Mouse (Mus musculus): Measurements from ENCODE around the gene Ly6g6e. TPM values are rescaled to one million over a fixed set of nuclear protein-coding genes. Genes with fewer than 3 reads are reported as not detected.

The Ly6g6e gene
- polyA plus RNA-seq, 1 experiment from 2014 or later = 0.19 TPM

- Histone ChIP-seq H3K9me3 (ENCODE audit: low read length) (no peaks in the 10 kb centered on the region), H3K4me3 (ENCODE audit: low read depth, low read length) (no peak overlapping the region), H3K4me2 (ENCODE audit: low read depth, low read length) (no peak overlapping the region), H3K27me3 (ENCODE audit: insufficient read depth, low read length) (no peaks in the 10 kb centered on the region), H3K27ac (ENCODE audit: low read depth) (no peak overlapping the region), H3K4me1 (ENCODE audit: insufficient read depth) (peaks cover 13% of the 10 kb centered on the region), H3K36me3 (replicated peaks; ENCODE audit: insufficient read depth, low read length) (peaks cover 20% of the 10 kb centered on the region), H3K9ac (replicated peaks) (no peak overlapping the region)
- TF ChIP-seq CTCF (IDR thresholded peaks at IDR 0.05; ENCODE audit: low read depth) (peak; percentile 41; the same call in 1 of the 2 replicates), EP300 (IDR thresholded peaks at IDR 0.05; ENCODE audit: low read depth) (no peak)
- no peak for DNase-seq
- no peak for ATAC-seq
- WGBS (ENCODE audit: insufficient replicate concordance) = 47% methylated on average over 2 of the region's 2 CpGs
Observed at GRCm38 (mm10) chr17:35088151-35088550, 11.4 kb downstream of the Ly6g6e start.

DNA sequence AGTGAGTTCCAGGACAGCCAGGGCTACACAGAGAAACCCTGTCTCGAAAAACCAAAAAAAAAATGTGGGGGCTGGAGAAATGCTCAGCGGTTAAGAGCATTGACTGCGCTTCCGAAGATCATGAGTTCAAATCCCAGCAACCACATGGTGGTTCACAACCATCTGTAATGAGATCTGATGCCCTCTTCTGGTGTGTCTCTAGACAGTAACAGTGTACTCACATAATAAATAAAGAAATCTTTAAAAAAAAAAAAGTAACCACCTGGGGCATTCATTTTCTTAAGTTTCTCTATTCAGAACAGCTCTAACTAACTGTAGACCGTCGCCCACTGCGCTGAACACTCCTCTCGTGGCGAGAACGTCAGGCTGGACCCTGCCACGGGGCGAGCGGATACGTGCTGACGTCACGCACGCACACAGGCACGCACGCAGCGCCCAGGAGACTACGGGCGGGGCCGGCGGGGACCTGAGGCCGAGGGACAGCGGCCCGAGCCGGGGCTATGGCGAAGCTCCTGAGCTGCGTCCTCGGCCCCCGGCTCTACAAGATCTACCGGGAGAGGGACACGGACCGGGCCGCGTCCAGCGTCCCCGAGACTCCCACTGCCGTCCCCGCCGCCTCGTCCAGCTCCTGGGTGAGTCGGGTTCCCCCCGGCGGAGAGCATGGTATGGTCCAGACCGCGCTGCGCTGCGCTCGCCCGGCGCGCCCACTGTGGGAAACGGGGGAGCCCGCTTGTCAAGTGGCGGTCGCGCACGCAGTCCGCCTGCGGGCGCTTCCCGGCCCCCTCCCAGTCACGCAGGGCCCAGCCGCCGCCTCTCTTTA lies 12.3 kb downstream of the Ly6g6e start, which contains the start of gene Abhd16a:
TSS of gene Abhd16a (plus strand) at position 439 of the 820 bp plus-strand sequence.
- WGBS (ENCODE audit: insufficient replicate concordance) = 2% methylated on average over 66 of the region's 67 CpGs
- Histone ChIP-seq H3K27me3 (ENCODE audit: insufficient read depth, low read length) (no peaks in the 10 kb centered on the region), H3K9me3 (ENCODE audit: low read length) (no peaks in the 10 kb centered on the region), H3K4me3 (ENCODE audit: low read depth, low read length) (peak within 1 kb of the TSS; percentile 73), H3K36me3 (replicated peaks; ENCODE audit: insufficient read depth, low read length) (peaks cover 23% of the 10 kb centered on the region), H3K9ac (replicated peaks) (peak within 1 kb of the TSS; percentile 90), H3K4me1 (ENCODE audit: insufficient read depth) (peaks cover 13% of the 10 kb centered on the region), H3K27ac (ENCODE audit: low read depth) (peak within 1 kb of the TSS; percentile 96), H3K4me2 (ENCODE audit: low read depth, low read length) (peak within 1 kb of the TSS; percentile 87)
- ATAC-seq (peak; percentile 99), DNase-seq (peak; percentile 95)
- no peak; the same call in 1 of the 2 replicates for TF ChIP-seq EP300 (IDR thresholded peaks at IDR 0.05; ENCODE audit: low read depth)
- TF ChIP-seq CTCF (IDR thresholded peaks at IDR 0.05; ENCODE audit: low read depth) = peak; percentile 27; the same call in 1 of the 2 replicates

- peaks cover 30% of the 10 kb centered on the region for H3K36me3 ChIP-seq (replicated peaks; ENCODE audit: insufficient read depth, low read length)
- H3K27ac ChIP-seq (ENCODE audit: low read depth) = peak overlapping the region; percentile 96
- no peaks in the 10 kb centered on the region for H3K27me3 ChIP-seq (ENCODE audit: insufficient read depth, low read length)
- ATAC-seq (peak; percentile 41), DNase-seq (peak; percentile 51)
- H3K4me3 ChIP-seq (ENCODE audit: low read depth, low read length) = peak overlapping the region; percentile 73
- peak overlapping the region; percentile 87 for H3K4me2 ChIP-seq (ENCODE audit: low read depth, low read length)
- H3K4me1 ChIP-seq (ENCODE audit: insufficient read depth) = peaks cover 13% of the 10 kb centered on the region
- WGBS (ENCODE audit: insufficient replicate concordance) = 56% methylated on average over 8 of the region's 8 CpGs
- H3K9me3 ChIP-seq (ENCODE audit: low read length) = no peaks in the 10 kb centered on the region
- peak overlapping the region; percentile 90 for H3K9ac ChIP-seq (replicated peaks)
- no peak for TF ChIP-seq CTCF (IDR thresholded peaks at IDR 0.05; ENCODE audit: low read depth)
- TF ChIP-seq EP300 (IDR thresholded peaks at IDR 0.05; ENCODE audit: low read depth) = peak; percentile 88
Observed at GRCm38 (mm10) chr17:35090166-35090932, 13.6 kb downstream of the Ly6g6e start.

- TF ChIP-seq CTCF (IDR thresholded peaks at IDR 0.05; ENCODE audit: low read depth) = no peak
- TF ChIP-seq EP300 (IDR thresholded peaks at IDR 0.05; ENCODE audit: low read depth) = no peak
- ATAC-seq (no peak), DNase-seq (no peak)
- no peak overlapping the region for H3K27ac ChIP-seq (ENCODE audit: low read depth)
- H3K4me2 ChIP-seq (ENCODE audit: low read depth, low read length) = no peak overlapping the region
- no peak overlapping the region for H3K9ac ChIP-seq (replicated peaks)
- H3K4me1 ChIP-seq (ENCODE audit: insufficient read depth) = peaks cover 10% of the 10 kb centered on the region
- peaks cover 47% of the 10 kb centered on the region for H3K36me3 ChIP-seq (replicated peaks; ENCODE audit: insufficient read depth, low read length)
- no peaks in the 10 kb centered on the region for H3K27me3 ChIP-seq (ENCODE audit: insufficient read depth, low read length)
- H3K9me3 ChIP-seq (ENCODE audit: low read length) = no peaks in the 10 kb centered on the region
- no peak overlapping the region for H3K4me3 ChIP-seq (ENCODE audit: low read depth, low read length)
- WGBS (ENCODE audit: insufficient replicate concordance) = 84% methylated on average over 14 of the region's 14 CpGs
Observed at GRCm38 (mm10) chr17:35092403-35093198, 15.9 kb downstream of the Ly6g6e start.

DNA sequence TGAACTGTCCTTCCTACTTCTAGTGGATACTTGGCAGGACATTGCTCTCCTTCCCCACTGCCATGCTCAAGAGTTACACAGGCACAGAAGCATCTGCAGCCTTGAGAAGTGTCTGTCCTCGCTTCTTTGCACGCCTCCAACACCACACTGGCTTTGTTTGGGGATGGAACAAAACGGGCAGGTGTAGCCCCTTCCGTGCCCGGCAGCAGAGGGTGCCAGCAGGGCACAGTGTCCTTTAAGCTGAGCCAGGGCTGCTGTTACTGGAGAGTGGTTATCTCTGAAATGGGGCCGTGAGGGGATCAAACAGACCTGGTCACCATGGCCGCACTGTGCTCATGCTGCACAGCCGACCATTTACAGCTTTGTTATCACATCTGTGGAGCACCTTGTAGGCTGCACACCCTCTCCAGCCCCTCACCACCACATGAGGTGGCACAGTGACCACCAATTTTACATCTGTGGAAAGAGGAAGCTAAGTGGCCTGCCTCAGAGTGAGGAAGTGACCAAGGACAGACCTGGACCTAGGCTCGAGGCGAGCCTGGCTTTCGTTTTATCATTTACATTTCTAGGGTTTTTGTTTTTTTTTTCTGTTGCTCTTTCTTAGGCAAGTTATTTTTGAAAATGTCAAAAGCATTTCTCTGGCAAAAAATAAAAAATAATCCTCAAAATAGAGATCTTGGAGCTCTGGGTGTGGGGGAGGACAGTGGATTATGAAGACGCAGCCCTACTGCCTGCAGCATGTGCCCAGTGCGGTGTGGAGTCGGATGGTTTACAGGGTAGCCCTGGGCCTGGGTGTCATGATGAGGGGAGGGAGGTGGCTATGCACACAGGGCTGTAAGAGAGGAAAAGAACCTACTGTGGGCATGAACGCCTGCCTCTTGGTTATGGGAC lies 18.0 kb downstream of the Ly6g6e start:
- Histone ChIP-seq H3K9me3 (ENCODE audit: low read length) (no peaks in the 10 kb centered on the region), H3K27ac (ENCODE audit: low read depth) (no peak overlapping the region), H3K4me2 (ENCODE audit: low read depth, low read length) (no peak overlapping the region), H3K9ac (replicated peaks) (no peak overlapping the region), H3K4me1 (ENCODE audit: insufficient read depth) (peaks cover 10% of the 10 kb centered on the region), H3K4me3 (ENCODE audit: low read depth, low read length) (no peak overlapping the region), H3K36me3 (replicated peaks; ENCODE audit: insufficient read depth, low read length) (peaks cover 62% of the 10 kb centered on the region), H3K27me3 (ENCODE audit: insufficient read depth, low read length) (no peaks in the 10 kb centered on the region)
- WGBS (ENCODE audit: insufficient replicate concordance) = 83% methylated on average over 15 of the region's 15 CpGs
- DNase-seq (no peak), ATAC-seq (no peak)
- TF ChIP-seq CTCF (IDR thresholded peaks at IDR 0.05; ENCODE audit: low read depth) (no peak), EP300 (IDR thresholded peaks at IDR 0.05; ENCODE audit: low read depth) (no peak)
